Mouse (Mus musculus): ENCODE data around the gene Trim31. TPM values are rescaled to one million over a fixed set of nuclear protein-coding genes. Genes with fewer than 3 reads are reported as not detected.
A peak's percentile ranks its signal among the peaks of the same experiment; 100 is the strongest.

The Trim31 gene
- polyA plus RNA-seq, 1 experiment from 2014 or later = not detected

DNA sequence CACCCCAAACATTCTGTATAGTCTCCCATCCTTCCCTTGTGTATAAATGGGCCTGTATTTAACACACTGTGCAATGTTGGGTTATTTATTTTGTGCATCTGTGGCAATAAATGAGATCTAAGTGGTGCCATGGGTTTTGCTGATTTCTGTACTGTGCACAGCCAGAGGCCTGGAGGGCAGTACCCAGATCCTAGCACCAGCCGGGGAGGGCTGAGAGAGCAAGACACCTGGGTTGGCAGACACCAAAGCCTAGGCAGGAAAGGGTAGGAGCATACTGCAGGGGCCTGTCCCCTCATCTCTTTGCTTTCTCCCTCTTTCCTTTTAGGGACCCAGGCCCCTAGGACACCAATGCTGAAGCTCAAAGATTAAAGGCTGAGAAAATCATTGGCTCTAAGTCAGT is 50.4 kb downstream of the Trim31 start:
- no peak overlapping the region for H3K4me3 ChIP-seq (ENCODE audit: low read length)
- peaks cover 12% of the 10 kb centered on the region for H3K36me3 ChIP-seq (ENCODE audit: control insufficient read depth, insufficient read depth, low read length)
- H3K27me3 ChIP-seq (replicated peaks; ENCODE audit: control insufficient read depth, insufficient read depth, low read length) = peaks cover 14% of the 10 kb centered on the region
- H3K9me3 ChIP-seq (ENCODE audit: control insufficient read depth, low read length) = no peaks in the 10 kb centered on the region
- WGBS = 100% methylated on average over 1 of the region's 1 CpGs
- H3K9ac ChIP-seq (ENCODE audit: low read depth, low read length) = no peak overlapping the region
- peaks cover 24% of the 10 kb centered on the region for H3K4me1 ChIP-seq (ENCODE audit: control insufficient read depth, insufficient read depth, low read depth, low read length)
- no peak for ATAC-seq
- no peak overlapping the region for H3K4me2 ChIP-seq (ENCODE audit: low read length)
- no peak overlapping the region for H3K27ac ChIP-seq (ENCODE audit: low read depth, low read length)

DNA sequence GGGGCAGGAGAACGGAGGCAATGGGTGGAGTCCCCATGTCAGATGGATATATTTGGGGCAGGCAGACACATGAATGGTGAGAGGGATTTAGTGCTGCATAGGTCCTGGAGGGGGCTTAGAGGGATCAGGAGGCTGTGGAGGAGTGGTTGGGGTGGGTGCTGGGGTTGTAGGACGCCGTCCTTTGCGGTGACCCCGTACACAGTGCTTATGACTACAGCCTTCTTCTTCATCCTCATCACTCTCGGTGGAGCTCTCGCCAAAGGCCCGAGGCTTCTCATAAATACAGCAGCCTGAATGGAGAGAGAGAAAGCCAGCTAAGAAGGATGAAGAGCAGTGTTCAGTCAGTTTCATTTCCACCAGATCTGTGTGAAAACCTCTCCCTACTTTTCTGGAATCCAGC is 51.3 kb downstream of the Trim31 start:
- H3K9me3 ChIP-seq (ENCODE audit: control insufficient read depth, low read length) = no peaks in the 10 kb centered on the region
- H3K4me2 ChIP-seq (ENCODE audit: low read length) = no peak overlapping the region
- H3K4me3 ChIP-seq (ENCODE audit: low read length) = no peak overlapping the region
- ATAC-seq = no peak
- H3K27ac ChIP-seq (ENCODE audit: low read depth, low read length) = no peak overlapping the region
- 96% methylated on average over 8 of the region's 8 CpGs for WGBS
- H3K36me3 ChIP-seq (ENCODE audit: control insufficient read depth, insufficient read depth, low read length) = peaks cover 12% of the 10 kb centered on the region
- peaks cover 11% of the 10 kb centered on the region; the same call in 1 of the 2 replicates for H3K27me3 ChIP-seq (replicated peaks; ENCODE audit: control insufficient read depth, insufficient read depth, low read length)
- H3K9ac ChIP-seq (ENCODE audit: low read depth, low read length) = no peak overlapping the region
- H3K4me1 ChIP-seq (ENCODE audit: control insufficient read depth, insufficient read depth, low read depth, low read length) = peaks cover 23% of the 10 kb centered on the region

DNA sequence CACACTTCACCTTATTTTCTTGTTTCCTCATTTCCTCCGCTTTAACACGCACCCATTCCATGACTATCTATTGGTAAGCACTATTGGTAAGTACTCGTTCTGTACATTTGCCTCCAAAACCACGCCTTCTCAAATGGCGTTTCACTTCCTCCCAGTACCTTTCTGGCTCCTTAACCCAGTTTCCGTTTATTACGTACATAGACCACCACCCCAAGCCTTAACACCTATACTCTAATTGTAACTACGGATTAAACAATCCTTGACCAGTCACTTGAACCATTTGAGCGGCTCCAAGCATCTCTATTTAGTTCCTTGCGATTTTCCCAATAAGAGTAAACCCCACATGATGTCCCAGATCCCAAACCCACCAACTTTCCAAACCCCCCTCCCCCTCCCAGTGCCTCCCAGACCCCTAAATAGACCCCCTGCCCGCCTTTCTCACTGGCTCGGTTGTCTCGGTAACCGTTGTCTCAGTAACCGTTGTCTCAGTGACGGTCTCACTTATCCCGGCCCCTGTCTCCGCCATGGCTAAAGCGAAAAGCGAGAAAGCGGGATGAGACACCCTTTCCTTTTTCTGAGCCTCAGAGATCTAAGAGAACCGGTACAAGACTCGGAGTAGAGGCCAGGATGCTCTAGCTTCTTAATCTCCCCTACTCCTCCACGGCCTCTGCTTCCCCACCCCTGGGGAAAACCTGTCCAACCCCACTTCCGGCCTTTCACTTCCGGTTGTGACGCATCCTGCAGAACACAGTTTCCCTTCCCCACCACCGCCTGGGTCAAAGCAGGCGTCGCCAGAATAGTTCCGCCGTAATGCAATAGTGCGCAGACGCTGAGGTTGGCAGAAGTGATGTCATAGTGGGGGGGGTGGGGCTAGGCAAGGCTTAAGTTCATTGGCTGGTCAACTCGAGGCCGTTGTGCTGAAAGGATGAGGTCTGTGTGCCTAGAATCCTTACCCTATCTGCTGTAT is 53.3 kb downstream of the Trim31 start, which contains the start of gene Ppp1r11:
Gene Ppp1r11, minus strand, starts transcription at position 761 of the 967 bp plus-strand sequence.
- H3K9ac ChIP-seq (ENCODE audit: low read depth, low read length) = peak within 1 kb of the TSS; percentile 79
- peaks cover 19% of the 10 kb centered on the region for H3K4me1 ChIP-seq (ENCODE audit: control insufficient read depth, insufficient read depth, low read depth, low read length)
- no peaks in the 10 kb centered on the region for H3K9me3 ChIP-seq (ENCODE audit: control insufficient read depth, low read length)
- WGBS = 2% methylated on average over 36 of the region's 36 CpGs
- H3K27ac ChIP-seq (ENCODE audit: low read depth, low read length) = peak within 1 kb of the TSS; percentile 89
- ATAC-seq = peak; percentile 96
- no peaks in the 10 kb centered on the region for H3K27me3 ChIP-seq (replicated peaks; ENCODE audit: control insufficient read depth, insufficient read depth, low read length)
- peak within 1 kb of the TSS; percentile 81 for H3K4me3 ChIP-seq (ENCODE audit: low read length)
- H3K4me2 ChIP-seq (ENCODE audit: low read length) = peak within 1 kb of the TSS; percentile 79
- peaks cover 12% of the 10 kb centered on the region for H3K36me3 ChIP-seq (ENCODE audit: control insufficient read depth, insufficient read depth, low read length)

DNA sequence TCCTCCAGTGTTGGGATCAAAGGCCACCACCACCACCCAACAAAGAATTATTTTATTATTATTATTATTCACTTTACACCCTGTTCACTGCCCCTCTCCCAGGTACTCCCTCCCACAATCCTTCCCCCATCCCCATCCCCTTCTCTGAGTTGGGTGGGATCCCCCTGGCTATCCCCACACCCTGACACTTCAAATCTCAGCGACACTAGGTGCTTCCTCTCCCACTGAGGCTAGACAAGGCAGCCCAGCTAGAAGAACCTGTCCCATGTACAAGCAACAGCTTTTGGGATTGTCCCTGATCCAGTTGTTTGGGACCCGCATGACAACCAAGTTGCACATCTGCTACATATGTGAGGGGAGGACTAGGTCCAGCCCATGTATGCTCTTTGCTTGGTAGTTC is 54.7 kb downstream of the Trim31 start:
- Histone ChIP-seq H3K27ac (ENCODE audit: low read depth, low read length) (no peak overlapping the region), H3K4me1 (ENCODE audit: control insufficient read depth, insufficient read depth, low read depth, low read length) (peaks cover 16% of the 10 kb centered on the region), H3K9me3 (ENCODE audit: control insufficient read depth, low read length) (no peaks in the 10 kb centered on the region), H3K4me2 (ENCODE audit: low read length) (no peak overlapping the region), H3K27me3 (replicated peaks; ENCODE audit: control insufficient read depth, insufficient read depth, low read length) (no peaks in the 10 kb centered on the region), H3K9ac (ENCODE audit: low read depth, low read length) (no peak overlapping the region), H3K36me3 (ENCODE audit: control insufficient read depth, insufficient read depth, low read length) (peaks cover 12% of the 10 kb centered on the region), H3K4me3 (ENCODE audit: low read length) (no peak overlapping the region)
- ATAC-seq = no peak
- WGBS = 93% methylated on average over 2 of the region's 2 CpGs

DNA sequence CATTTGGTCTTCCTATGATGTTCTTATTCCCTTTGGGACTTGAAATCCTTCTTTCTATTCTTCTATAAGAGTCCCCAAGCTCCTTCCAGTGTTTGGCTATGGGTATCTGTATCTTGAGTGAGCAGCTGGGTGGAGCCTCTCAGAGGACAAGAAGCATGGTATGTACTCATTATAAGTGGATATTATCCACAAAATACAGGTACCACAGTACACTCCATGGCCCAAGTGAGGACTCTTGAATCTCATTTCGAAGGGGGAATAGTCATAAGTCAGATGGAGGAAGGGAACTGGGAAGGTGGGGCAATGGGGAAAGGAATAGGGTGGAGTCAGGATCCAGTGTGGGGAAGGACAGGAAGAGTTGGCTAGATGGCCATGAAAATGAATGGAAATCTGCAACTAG is 55.1 kb downstream of the Trim31 start:
- Histone ChIP-seq H3K4me3 (ENCODE audit: low read length) (no peak overlapping the region), H3K4me1 (ENCODE audit: control insufficient read depth, insufficient read depth, low read depth, low read length) (peaks cover 16% of the 10 kb centered on the region), H3K36me3 (ENCODE audit: control insufficient read depth, insufficient read depth, low read length) (peaks cover 12% of the 10 kb centered on the region), H3K9me3 (ENCODE audit: control insufficient read depth, low read length) (no peaks in the 10 kb centered on the region), H3K9ac (ENCODE audit: low read depth, low read length) (no peak overlapping the region), H3K27me3 (replicated peaks; ENCODE audit: control insufficient read depth, insufficient read depth, low read length) (no peaks in the 10 kb centered on the region), H3K27ac (ENCODE audit: low read depth, low read length) (no peak overlapping the region), H3K4me2 (ENCODE audit: low read length) (no peak overlapping the region)
- no peak for ATAC-seq
- 97% methylated on average over 1 of the region's 1 CpGs for WGBS

DNA sequence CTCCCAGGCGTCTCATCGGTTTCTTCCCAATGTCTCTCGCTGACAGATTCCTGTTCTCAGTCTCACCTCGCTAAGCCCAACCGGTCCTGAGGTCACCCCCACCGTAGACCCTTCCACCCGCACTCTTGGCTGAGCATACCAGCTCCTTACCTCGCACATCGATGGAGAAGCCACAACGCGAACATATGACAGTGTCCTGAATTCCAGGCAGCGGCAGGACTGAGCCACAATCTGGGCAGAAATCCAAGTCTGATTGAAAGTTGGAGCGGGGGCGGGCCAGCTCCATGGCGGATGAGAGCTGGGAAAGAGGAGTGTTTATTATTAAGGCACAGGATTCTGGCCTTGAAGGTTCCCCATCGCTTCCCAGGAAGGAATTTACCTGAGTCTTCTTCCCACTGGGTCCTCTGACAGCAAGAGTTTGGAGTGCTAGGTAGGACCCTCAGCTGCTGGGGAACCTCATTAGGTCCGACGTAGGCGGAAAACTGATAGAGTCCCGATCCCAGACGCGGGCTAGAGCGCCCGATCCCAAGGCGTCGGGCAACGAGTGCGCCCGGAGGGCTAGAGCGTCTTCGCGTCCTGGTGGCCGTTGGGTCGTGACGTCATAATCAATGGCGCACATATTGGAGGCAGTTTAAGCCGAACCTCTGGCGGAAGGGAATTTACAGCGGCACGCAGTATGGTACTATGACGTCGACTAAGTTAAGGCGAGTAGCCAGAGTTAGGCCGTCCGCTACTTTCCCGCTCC is 60.3 kb downstream of the Trim31 start, which contains the start of the genes Znrd1 and Znrd1as:
Gene Znrd1, minus strand, starts transcription at position 561 of the 745 bp plus-strand sequence.
Gene Znrd1as, plus strand, starts transcription at position 594 of the 745 bp plus-strand sequence.
- WGBS = under 1% methylated on average over 46 of the region's 46 CpGs
- Histone ChIP-seq H3K27me3 (replicated peaks; ENCODE audit: control insufficient read depth, insufficient read depth, low read length) (no peaks in the 10 kb centered on the region), H3K9me3 (ENCODE audit: control insufficient read depth, low read length) (no peaks in the 10 kb centered on the region), H3K4me3 (ENCODE audit: low read length) (peak within 1 kb of the TSS; percentile 75), H3K36me3 (ENCODE audit: control insufficient read depth, insufficient read depth, low read length) (no peaks in the 10 kb centered on the region), H3K9ac (ENCODE audit: low read depth, low read length) (peak within 1 kb of the TSS; percentile 75), H3K4me2 (ENCODE audit: low read length) (peak within 1 kb of the TSS; percentile 88), H3K4me1 (ENCODE audit: control insufficient read depth, insufficient read depth, low read depth, low read length) (peaks cover 16% of the 10 kb centered on the region), H3K27ac (ENCODE audit: low read depth, low read length) (peak within 1 kb of the TSS; percentile 78)
- ATAC-seq = peak; percentile 98

DNA sequence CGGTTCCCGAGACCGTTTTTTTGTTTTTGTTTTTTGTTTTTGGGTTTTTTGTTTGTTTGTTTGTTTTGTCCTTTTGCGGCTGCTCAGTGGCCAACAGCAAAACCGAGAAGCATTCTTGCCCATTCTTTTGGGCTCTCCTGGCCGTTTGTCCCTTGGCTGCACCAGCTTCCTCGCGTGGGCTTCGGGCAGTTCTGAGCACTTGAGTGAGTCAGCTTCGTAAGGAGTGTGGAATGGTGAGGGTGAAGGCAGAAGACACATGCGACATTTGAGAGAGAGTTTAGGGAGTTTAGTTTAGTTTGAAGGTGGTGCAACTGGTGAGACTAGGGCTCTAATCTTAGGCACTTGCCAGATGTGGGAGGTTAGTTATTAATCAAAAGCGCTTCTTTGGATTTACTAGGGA is 61.0 kb downstream of the Trim31 start:
- Histone ChIP-seq H3K4me2 (ENCODE audit: low read length) (peak overlapping the region; percentile 88), H3K9me3 (ENCODE audit: control insufficient read depth, low read length) (no peaks in the 10 kb centered on the region), H3K4me1 (ENCODE audit: control insufficient read depth, insufficient read depth, low read depth, low read length) (peaks cover 16% of the 10 kb centered on the region), H3K36me3 (ENCODE audit: control insufficient read depth, insufficient read depth, low read length) (no peaks in the 10 kb centered on the region), H3K27ac (ENCODE audit: low read depth, low read length) (peak overlapping the region; percentile 55), H3K9ac (ENCODE audit: low read depth, low read length) (peak overlapping the region; percentile 75), H3K4me3 (ENCODE audit: low read length) (peak overlapping the region; percentile 75), H3K27me3 (replicated peaks; ENCODE audit: control insufficient read depth, insufficient read depth, low read length) (no peaks in the 10 kb centered on the region)
- 11% methylated on average over 12 of the region's 12 CpGs for WGBS
- ATAC-seq = no peak

Data from hindbrain, embryonic 16.5 days (tissue).